Mouse (Mus musculus): ENCODE measurements around the gene Bcor.

GRCm38 (mm10) chrX:12112166-12112565 is 48.0 kb downstream of the Bcor start:
- TF ChIP-seq CTCF (IDR thresholded peaks at IDR 0.05; ENCODE audit: low read depth) (no peak), EP300 (IDR thresholded peaks at IDR 0.05; ENCODE audit: low read depth) (no peak)

Measured in liver, postnatal 0 days (tissue).